Mouse (Mus musculus): Measurements from ENCODE around the gene Coro6.

DNA sequence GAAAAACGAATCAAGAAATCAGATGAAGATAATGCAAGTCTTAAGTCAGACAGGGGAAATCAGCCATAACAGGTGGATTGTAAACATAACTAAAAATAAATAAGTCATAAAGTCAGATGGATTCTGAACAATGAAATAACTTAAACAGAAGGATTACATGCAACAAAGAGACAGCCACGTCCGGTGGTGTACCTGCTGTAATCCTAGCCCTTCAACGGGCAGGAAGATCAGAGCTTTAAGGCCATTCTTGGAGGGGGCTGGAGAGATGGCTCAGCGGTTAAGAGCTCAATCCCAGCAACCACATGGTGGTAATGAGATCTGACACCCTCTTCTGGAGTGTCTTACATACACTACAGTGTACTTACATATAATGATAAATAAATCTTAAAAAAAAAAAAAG lies 49.1 kb downstream of the Coro6 start:
- TF ChIP-seq MAFK (IDR thresholded peaks at IDR 0.05; ENCODE audit: insufficient read depth, low read depth, low read length) (no peak), HCFC1 (IDR thresholded peaks at IDR 0.05; ENCODE audit: borderline replicate concordance, insufficient read depth, low read length) (no peak), ZNF384 (IDR thresholded peaks at IDR 0.05; ENCODE audit: low read depth, low read length) (no peak), CHD2 (IDR thresholded peaks at IDR 0.05; ENCODE audit: low read depth, low read length) (no peak)

Measured in ES-E14 (cell line).